Mouse (Mus musculus): Measurements from ENCODE around the gene Fzr1. TPM values are rescaled to one million over a fixed set of nuclear protein-coding genes. Genes with fewer than 3 reads are reported as not detected.

Fzr1 gene
- total and polyA plus RNA-seq, 3 experiments, result 33.1 to 75.4 (median 44.5) TPM

DNA sequence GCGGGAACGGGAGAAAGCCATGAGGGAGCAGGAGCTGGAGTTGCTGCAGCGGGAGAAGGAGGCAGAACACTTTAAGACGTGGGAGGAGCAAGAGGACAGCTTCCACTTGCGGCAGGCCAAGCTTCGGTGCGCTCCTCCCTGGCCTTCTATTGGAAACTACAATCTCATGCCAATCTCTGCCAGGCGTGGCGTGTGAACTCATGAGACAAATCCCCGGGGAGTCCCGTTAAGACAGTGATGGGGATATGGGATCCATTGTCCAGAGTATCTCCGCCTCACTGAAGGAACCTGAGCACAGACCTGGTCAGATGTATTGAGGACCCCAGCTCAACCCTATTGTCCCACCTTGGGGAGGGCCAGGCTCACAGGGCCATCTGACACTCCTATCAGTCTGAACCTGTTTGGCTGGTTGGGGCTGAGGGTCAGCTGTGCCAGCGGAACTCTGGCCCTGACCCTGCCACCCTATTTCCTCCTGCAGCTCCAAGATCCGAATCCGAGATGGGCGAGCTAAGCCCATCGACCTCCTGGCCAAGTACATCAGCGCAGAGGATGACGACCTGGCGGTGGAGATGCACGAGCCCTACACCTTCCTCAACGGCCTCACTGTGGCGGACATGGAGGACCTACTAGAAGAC lies 55.1 kb downstream of the Fzr1 start:
- no peak overlapping the region for H3K9ac ChIP-seq (ENCODE audit: insufficient read depth, low read depth)
- no peak overlapping the region for H3K4me3 ChIP-seq (replicated peaks in 1 of 3; ENCODE audit: low read depth in 2 of 3, low read length in 2 of 3, poor library complexity in 1 of 3)
- dilution Hi-C loops (cut with MboI; ENCODE audit: extremely low pct_ligation_motif_present, extremely low pct_unique_long_range_greater_than_20kb, low sequenced_read_pairs), result no loop called here
- in situ Hi-C loops (cut with MboI; ENCODE audit: low pct_ligation_motif_present, low pct_unique_long_range_greater_than_20kb, low sequenced_read_pairs), result no loop called here
- no peak overlapping the region for H3K27ac ChIP-seq (ENCODE audit: insufficient read depth, low read depth)
- no peak overlapping the region for H3K4me2 ChIP-seq (ENCODE audit: insufficient read depth, low read depth, poor library complexity, severe bottlenecking)
- H3K79me2 ChIP-seq (replicated peaks; ENCODE audit: control insufficient read depth, extremely low read depth, insufficient read depth, poor library complexity, severe bottlenecking), result peaks cover 15% of the 10 kb centered on the region
- no peak for TF ChIP-seq NELFE (IDR thresholded peaks at IDR 0.05; ENCODE audit: low read depth, low read length)
- no peak for TF ChIP-seq MAX (IDR thresholded peaks at IDR 0.05; ENCODE audit: low read length)
- no peak for TF ChIP-seq RAD21 (IDR thresholded peaks at IDR 0.05; ENCODE audit: low read depth, low read length)
- no peak for TF ChIP-seq ZC3H11A (IDR thresholded peaks at IDR 0.05; ENCODE audit: low read depth, low read length)
- TF ChIP-seq KAT2A (IDR thresholded peaks at IDR 0.05; ENCODE audit: insufficient replicate concordance, low read length), result no peak
- TF ChIP-seq POLR2A (IDR thresholded peaks at IDR 0.05; ENCODE audit: low read depth, low read length), result no peak
- no peak for TF ChIP-seq TBP (conservative IDR thresholded peaks at IDR 0.05; ENCODE audit: low read depth, low read length)
- TF ChIP-seq ZKSCAN1 (IDR thresholded peaks at IDR 0.05; ENCODE audit: borderline replicate concordance, low read depth, low read length), result no peak
- TF ChIP-seq E2F4 (IDR thresholded peaks at IDR 0.05; ENCODE audit: insufficient replicate concordance, low read depth, low read length), result no peak
- TF ChIP-seq ELF1 (IDR thresholded peaks at IDR 0.05; ENCODE audit: low read depth, low read length), result no peak
- TF ChIP-seq JUN (IDR thresholded peaks at IDR 0.05; ENCODE audit: insufficient read depth, low read depth, low read length), result no peak
- TF ChIP-seq EP300 (IDR thresholded peaks at IDR 0.05; ENCODE audit: low read length), result no peak
- TF ChIP-seq MYC (IDR thresholded peaks at IDR 0.05; ENCODE audit: low read depth, low read length), result no peak
- TF ChIP-seq IRF4 (IDR thresholded peaks at IDR 0.05; ENCODE audit: low read depth, low read length), result no peak
- DNase-seq (ENCODE audit: extremely low read depth), result no peak
- no peaks in the 10 kb centered on the region for H3K9me3 ChIP-seq (replicated peaks; ENCODE audit: low read length)
- H3K36me3 ChIP-seq (replicated peaks in 1 of 2; ENCODE audit: control insufficient read depth in 1 of 2, insufficient read depth in 1 of 2, low read length in 1 of 2), result peaks cover 58 to 72% of the 10 kb centered on the region in 2 experiments
- no peaks in the 10 kb centered on the region for H3K27me3 ChIP-seq (replicated peaks)
- peaks cover 12 to 32% of the 10 kb centered on the region in 2 experiments; a peak in 3 of 4 replicates for H3K4me1 ChIP-seq (ENCODE audit: control insufficient read depth in 1 of 2, insufficient read depth in 2 of 2)

DNA sequence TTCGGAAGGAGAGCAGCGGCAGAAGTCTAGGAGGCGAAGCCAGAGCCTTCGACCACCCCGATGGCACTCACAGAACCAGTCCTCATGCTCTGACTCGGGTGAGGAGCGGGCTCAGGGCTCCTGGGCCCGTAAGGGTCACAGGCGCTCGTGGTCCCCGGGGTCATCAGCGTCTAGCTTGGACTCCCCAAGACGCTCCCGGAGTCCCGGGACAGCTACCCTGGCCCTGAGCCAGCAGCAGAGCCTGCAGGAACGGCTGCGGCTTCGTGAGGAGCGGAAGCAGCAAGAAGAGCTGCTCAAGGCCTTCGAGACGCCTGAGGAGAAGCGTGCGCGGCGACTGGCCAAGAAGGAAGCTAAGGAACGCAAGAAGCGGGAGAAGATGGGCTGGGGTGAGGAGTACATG lies 55.9 kb downstream of the Fzr1 start:
- Histone ChIP-seq H3K4me3 (replicated peaks in 1 of 3; ENCODE audit: low read depth in 2 of 3, low read length in 2 of 3, poor library complexity in 1 of 3) (no peak overlapping the region), H3K79me2 (replicated peaks; ENCODE audit: control insufficient read depth, extremely low read depth, insufficient read depth, poor library complexity, severe bottlenecking) (peaks cover 15% of the 10 kb centered on the region), H3K9me3 (replicated peaks; ENCODE audit: low read length) (no peaks in the 10 kb centered on the region), H3K36me3 (replicated peaks in 1 of 2; ENCODE audit: control insufficient read depth in 1 of 2, insufficient read depth in 1 of 2, low read length in 1 of 2) (peaks cover 65 to 73% of the 10 kb centered on the region in 2 experiments), H3K4me2 (ENCODE audit: insufficient read depth, low read depth, poor library complexity, severe bottlenecking) (0 out of 2 replicates have a peak overlapping the region, but pooled peaks have one; percentile 78), H3K9ac (ENCODE audit: insufficient read depth, low read depth) (no peak overlapping the region), H3K27me3 (replicated peaks) (no peaks in the 10 kb centered on the region), H3K27ac (ENCODE audit: insufficient read depth, low read depth) (no peak overlapping the region), H3K4me1 (ENCODE audit: control insufficient read depth in 1 of 2, insufficient read depth in 2 of 2) (peaks cover 12 to 32% of the 10 kb centered on the region in 2 experiments; a peak in 3 of 4 replicates)
- dilution Hi-C loops (cut with MboI; ENCODE audit: extremely low pct_ligation_motif_present, extremely low pct_unique_long_range_greater_than_20kb, low sequenced_read_pairs), result no loop called here
- DNase-seq (ENCODE audit: extremely low read depth), result no peak
- TF ChIP-seq SIN3A (IDR thresholded peaks at IDR 0.05; ENCODE audit: low read length), result no peak
- TF ChIP-seq USF2 (conservative IDR thresholded peaks at IDR 0.05; ENCODE audit: low read depth, low read length), result no peak
- TF ChIP-seq MAFK (IDR thresholded peaks at IDR 0.05; ENCODE audit: insufficient replicate concordance, low read length), result no peak
- TF ChIP-seq ZNF384 (IDR thresholded peaks at IDR 0.05; ENCODE audit: low read depth, low read length), result no peak
- no peak for TF ChIP-seq HCFC1 (IDR thresholded peaks at IDR 0.05; ENCODE audit: low read depth, low read length)
- TF ChIP-seq JUND (conservative IDR thresholded peaks at IDR 0.05; ENCODE audit: low read depth, low read length), result no peak
- TF ChIP-seq JUN (IDR thresholded peaks at IDR 0.05; ENCODE audit: insufficient read depth, low read depth, low read length), result no peak
- no peak for TF ChIP-seq GABPA (IDR thresholded peaks at IDR 0.05; ENCODE audit: insufficient replicate concordance, low read depth, low read length)
- TF ChIP-seq CHD2 (IDR thresholded peaks at IDR 0.05; ENCODE audit: low read length), result no peak
- in situ Hi-C loops (cut with MboI; ENCODE audit: low pct_ligation_motif_present, low pct_unique_long_range_greater_than_20kb, low sequenced_read_pairs), result no loop called here
